Mouse (Mus musculus) myocyte (in vitro differentiated cells): ENCODE measurements around the gene Rgs11. TPM values are rescaled to one million over a fixed set of nuclear protein-coding genes. Genes with fewer than 3 reads are reported as not detected.

Experiments used
- H3K27me3 ChIP-seq: one replicate; pipeline ENCODE4 v1.6.1; 2011; ENCODE audit not compliant: control insufficient read depth, insufficient read depth, insufficient read length
- H3K36me3 ChIP-seq: one replicate; pipeline ENCODE4 v1.6.1; 2011; ENCODE audit not compliant: control insufficient read depth, insufficient read depth
- H3K4me2 ChIP-seq: one replicate; pipeline ENCODE4 v1.6.1; 2011; ENCODE audit warnings: low read depth, control low read depth
- H3K4me3 ChIP-seq: one replicate; pipeline ENCODE4 v1.5.1; 2011; ENCODE audit warnings: mild to moderate bottlenecking, control low read depth, moderate library complexity
- H3K79me2 ChIP-seq: one replicate; pipeline ENCODE4 v1.6.1; 2011; ENCODE audit not compliant: control insufficient read depth, insufficient read depth
- H3ac ChIP-seq: one replicate; pipeline ENCODE4 v1.6.1; 2011; ENCODE audit not compliant: control insufficient read depth, insufficient read length
- CEBPB ChIP-seq: IDR thresholded peaks from 2 replicates; pipeline ENCODE4 v1.6.1; 2011; ENCODE audit warnings: mild to moderate bottlenecking, moderate library complexity; ENCODE audit not compliant: poor library complexity, insufficient read depth, severe bottlenecking
- E2F4 ChIP-seq: IDR thresholded peaks from one replicate; pipeline ENCODE4 v1.6.1; 2011; ENCODE audit warnings: mild to moderate bottlenecking, control low read depth, moderate library complexity; ENCODE audit not compliant: insufficient read depth
- MAX ChIP-seq: IDR thresholded peaks from one replicate; pipeline ENCODE4 v1.6.1; 2011; ENCODE audit warnings: low read depth, mild to moderate bottlenecking, control low read depth
- MYOD1 ChIP-seq, 3 experiments: IDR thresholded peaks; one replicate each; pipeline ENCODE4 v1.6.1; 2011; ENCODE audit warnings: control low read depth in 2 of 3, low read depth in 2 of 3, mild to moderate bottlenecking in 2 of 3, moderate library complexity in 1 of 3; ENCODE audit not compliant: insufficient read length in 2 of 3, control insufficient read depth in 1 of 3
- MYOG ChIP-seq, 3 experiments: IDR thresholded peaks; one replicate each; pipeline ENCODE4 v1.6.1; 2011; ENCODE audit warnings: control low read depth in 2 of 3, low read depth in 2 of 3, mild to moderate bottlenecking in 2 of 3; ENCODE audit not compliant: insufficient read length in 2 of 3, control insufficient read depth in 1 of 3, insufficient read depth in 1 of 3
- POLR2A ChIP-seq: IDR thresholded peaks from one replicate; pipeline ENCODE4 v1.6.1; 2011; ENCODE audit warnings: low read depth, mild to moderate bottlenecking, control low read depth, moderate library complexity; ENCODE audit not compliant: insufficient read length
- POLR2AphosphoS2 ChIP-seq: IDR thresholded peaks from one replicate; pipeline ENCODE4 v1.6.1; 2011; ENCODE audit warnings: low read depth, control low read depth; ENCODE audit not compliant: insufficient read length
- REST ChIP-seq: IDR thresholded peaks from one replicate; pipeline ENCODE4 v1.6.1; 2011; ENCODE audit warnings: mild to moderate bottlenecking, control low read depth, moderate library complexity; ENCODE audit not compliant: insufficient read depth, insufficient read length
- SRF ChIP-seq: IDR thresholded peaks from one replicate; pipeline ENCODE4 v1.6.1; 2011; ENCODE audit warnings: low read depth; ENCODE audit not compliant: control insufficient read depth, insufficient read length
- TCF12 ChIP-seq: IDR thresholded peaks from one replicate; pipeline ENCODE4 v1.6.1; 2011; ENCODE audit warnings: mild to moderate bottlenecking, control low read depth; ENCODE audit not compliant: poor library complexity, insufficient read depth, severe bottlenecking
- TCF3 ChIP-seq: IDR thresholded peaks from one replicate; pipeline ENCODE4 v1.6.1; 2011; ENCODE audit warnings: low read depth, control low read depth; ENCODE audit not compliant: insufficient read length
- USF1 ChIP-seq: IDR thresholded peaks from one replicate; pipeline ENCODE4 v1.6.1; 2011; ENCODE audit warnings: low read depth, mild to moderate bottlenecking, control low read depth, moderate library complexity
- polyA plus RNA-seq: library from polyadenylated mRNA; unstranded; fragments of >200 nt; fragmentation: generic; extraction: Trizol; gene quantifications from one replicate; pipeline ENCODE4 v1.2.1, GENCODE M21; 2012; ENCODE audit warnings: missing spikeins

The Rgs11 gene
- polyA plus RNA-seq, 1 experiment, result 0.62 TPM

DNA sequence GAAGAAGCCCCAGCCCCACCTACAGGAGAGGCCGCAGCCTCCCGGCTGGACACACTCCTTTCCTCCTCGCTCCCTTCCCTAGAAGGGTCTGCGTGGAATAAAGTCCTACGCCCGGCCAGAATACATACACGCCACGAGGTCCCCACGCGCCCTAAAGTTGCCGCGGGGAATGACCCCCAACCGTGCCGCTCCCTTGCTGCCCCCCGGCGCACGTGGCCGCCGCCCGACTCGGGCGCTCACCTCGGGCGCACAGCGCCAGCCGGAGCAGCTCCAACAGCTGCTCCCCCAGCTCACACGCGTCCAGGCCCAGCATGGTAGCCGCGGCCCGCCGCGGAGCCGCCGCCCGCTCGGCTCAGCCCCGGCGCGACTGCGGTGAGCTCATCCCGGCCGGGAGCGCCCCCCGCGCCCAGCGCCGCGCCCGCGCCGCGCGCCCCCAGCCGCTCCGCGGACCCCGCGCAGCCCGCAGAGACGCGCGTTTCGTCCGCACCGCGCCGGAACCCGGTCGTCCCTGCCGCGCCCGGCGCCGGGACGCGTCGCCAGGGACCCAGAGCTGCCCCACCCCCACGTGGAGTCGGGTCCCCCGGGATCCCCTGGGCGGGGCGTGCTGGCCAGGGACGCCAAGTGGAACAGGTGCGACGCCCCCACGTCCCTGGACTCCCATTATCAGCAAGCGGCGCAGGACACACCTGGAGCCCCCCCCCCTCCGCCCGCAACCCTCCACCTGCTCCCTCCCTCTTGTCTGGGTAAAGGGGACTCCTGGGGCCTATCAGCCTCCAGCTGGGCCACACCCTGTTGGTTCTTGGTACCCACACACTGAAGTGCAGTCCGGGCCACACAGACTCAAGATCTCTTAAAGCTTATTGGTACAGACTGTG, 1.7 kb upstream of the Rgs11 start:
- Histone ChIP-seq H3K4me2 (peak overlapping the region; percentile 72), H3K4me3 (peak overlapping the region; percentile 14), H3K79me2 (no peaks in the 10 kb centered on the region), H3K36me3 (no peaks in the 10 kb centered on the region), H3K27me3 (no peaks in the 10 kb centered on the region), H3ac (peak overlapping the region; percentile 21)
- TF ChIP-seq REST (no peak), USF1 (no peak), POLR2A (peak; percentile 25), MYOD1 (IDR thresholded peaks at IDR 0.05; ENCODE audit: control insufficient read depth in 1 of 3, insufficient read length in 2 of 3, low read depth in 2 of 3) (peak in 2 of 3 experiments; percentile 82 to 85), CEBPB (no peak), POLR2AphosphoS2 (no peak), MAX (no peak), TCF3 (no peak), SRF (no peak), MYOG (IDR thresholded peaks at IDR 0.05; ENCODE audit: control insufficient read depth in 1 of 3, insufficient read depth in 1 of 3, insufficient read length in 2 of 3, low read depth in 2 of 3) (peak in 2 of 3 experiments; percentile 79 to 88), TCF12 (no peak)

DNA sequence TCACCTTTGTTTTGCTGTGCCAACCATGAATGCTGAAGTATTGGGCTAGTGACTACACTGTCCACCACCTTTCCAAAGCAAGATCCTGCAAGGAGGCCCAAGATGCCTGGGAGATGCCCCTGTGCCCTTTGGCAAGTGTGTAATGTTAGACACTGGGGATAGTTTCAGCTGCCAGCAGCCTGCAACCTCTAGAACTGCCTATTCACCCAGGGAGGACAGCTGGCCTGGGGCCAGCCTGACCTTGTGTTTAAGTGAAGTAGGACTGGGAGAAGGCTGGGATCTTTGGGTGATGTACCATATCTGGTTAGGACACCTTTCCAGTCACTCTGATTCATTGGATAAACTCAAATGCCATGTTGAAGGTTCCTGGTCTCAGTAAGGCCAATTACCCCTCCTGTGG, 753 bp upstream of the Rgs11 start:
- TF ChIP-seq SRF (no peak), MYOD1 (IDR thresholded peaks at IDR 0.05; ENCODE audit: control insufficient read depth in 1 of 3, insufficient read length in 2 of 3, low read depth in 2 of 3) (no peak), MAX (no peak), TCF3 (no peak), REST (no peak), MYOG (IDR thresholded peaks at IDR 0.05; ENCODE audit: control insufficient read depth in 1 of 3, insufficient read depth in 1 of 3, insufficient read length in 2 of 3, low read depth in 2 of 3) (no peak), E2F4 (no peak), USF1 (no peak), POLR2A (no peak), POLR2AphosphoS2 (no peak), CEBPB (no peak), TCF12 (no peak)
- Histone ChIP-seq H3K79me2 (no peaks in the 10 kb centered on the region), H3K36me3 (no peaks in the 10 kb centered on the region), H3K4me2 (no peak overlapping the region), H3K27me3 (no peaks in the 10 kb centered on the region), H3K4me3 (no peak overlapping the region), H3ac (no peak overlapping the region)

DNA sequence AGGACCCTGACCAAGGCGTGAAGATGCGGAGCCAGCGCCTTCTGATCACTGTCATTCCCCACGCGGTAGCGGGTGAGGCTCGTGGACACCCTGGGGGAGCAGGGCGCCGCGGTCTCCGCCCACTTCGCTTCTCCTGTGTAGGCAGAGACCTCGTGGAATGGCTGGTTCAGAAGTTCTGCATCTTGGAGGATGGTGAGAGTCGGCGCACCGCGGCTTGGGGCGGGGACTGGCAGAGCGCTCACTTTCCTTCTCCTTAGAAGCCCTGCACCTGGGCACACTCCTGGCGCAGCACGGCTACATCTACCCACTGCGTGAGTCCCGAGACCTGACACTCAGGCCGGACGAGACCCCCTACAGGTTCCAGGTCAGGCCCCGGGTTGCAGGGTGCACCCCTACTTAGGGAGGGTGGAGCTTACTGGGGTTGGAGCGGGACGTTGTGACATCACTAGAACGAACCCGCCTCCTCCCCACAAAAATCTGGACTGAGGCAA, 615 bp downstream of the Rgs11 start:
- TF ChIP-seq MAX, result no peak
- TF ChIP-seq REST, result no peak
- TF ChIP-seq CEBPB, result no peak
- TF ChIP-seq TCF3, result no peak
- TF ChIP-seq MYOG (IDR thresholded peaks at IDR 0.05; ENCODE audit: control insufficient read depth in 1 of 3, insufficient read depth in 1 of 3, insufficient read length in 2 of 3, low read depth in 2 of 3), result no peak
- no peak for TF ChIP-seq POLR2AphosphoS2
- TF ChIP-seq POLR2A, result no peak
- no peak for TF ChIP-seq USF1
- TF ChIP-seq MYOD1 (IDR thresholded peaks at IDR 0.05; ENCODE audit: control insufficient read depth in 1 of 3, insufficient read length in 2 of 3, low read depth in 2 of 3), result no peak
- TF ChIP-seq TCF12, result no peak
- no peak for TF ChIP-seq SRF
- no peak for TF ChIP-seq E2F4
- no peaks in the 10 kb centered on the region for H3K27me3 ChIP-seq
- no peaks in the 10 kb centered on the region for H3K36me3 ChIP-seq
- H3ac ChIP-seq, result no peak overlapping the region
- peak overlapping the region; percentile 66 for H3K4me2 ChIP-seq
- no peaks in the 10 kb centered on the region for H3K79me2 ChIP-seq
- peak overlapping the region; percentile 10 for H3K4me3 ChIP-seq

DNA sequence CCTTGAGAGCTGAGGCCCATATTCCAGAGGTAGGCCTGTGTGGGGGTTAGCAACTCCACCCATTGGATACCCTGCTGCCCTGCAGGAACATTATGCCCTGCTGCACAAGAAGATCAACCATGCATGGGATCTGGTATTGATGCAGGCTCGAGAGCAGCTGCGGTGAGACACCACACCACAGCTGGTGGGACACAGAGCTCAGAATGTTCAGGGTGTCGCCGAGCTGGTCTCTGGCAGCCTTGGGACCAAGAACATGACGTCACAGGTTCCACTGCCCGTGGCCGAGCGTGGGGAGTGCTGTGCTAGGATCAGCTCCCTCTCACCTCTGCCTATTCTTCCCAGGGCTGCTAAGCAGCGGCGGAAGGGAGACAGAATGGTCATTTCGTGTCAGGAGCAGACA, 2.0 kb downstream of the Rgs11 start:
- peak overlapping the region; percentile 38 for H3K4me2 ChIP-seq
- no peaks in the 10 kb centered on the region for H3K79me2 ChIP-seq
- no peaks in the 10 kb centered on the region for H3K36me3 ChIP-seq
- TF ChIP-seq MYOD1 (IDR thresholded peaks at IDR 0.05; ENCODE audit: control insufficient read depth in 1 of 3, insufficient read length in 2 of 3, low read depth in 2 of 3) (peak in 2 of 3 experiments; percentile 58 to 70), TCF12 (no peak), E2F4 (no peak), MAX (no peak), SRF (no peak), POLR2A (no peak), POLR2AphosphoS2 (no peak), MYOG (IDR thresholded peaks at IDR 0.05; ENCODE audit: control insufficient read depth in 1 of 3, insufficient read depth in 1 of 3, insufficient read length in 2 of 3, low read depth in 2 of 3) (peak in 2 of 3 experiments; percentile 65 to 75), TCF3 (no peak), USF1 (no peak), REST (no peak), CEBPB (no peak)
- H3ac ChIP-seq, result no peak overlapping the region
- no peaks in the 10 kb centered on the region for H3K27me3 ChIP-seq
- H3K4me3 ChIP-seq, result no peak overlapping the region
